Mouse (Mus musculus): Measurements from ENCODE around the gene Zfp940. TPM values are rescaled to one million over a fixed set of nuclear protein-coding genes. Genes with fewer than 3 reads are reported as not detected.
A peak's percentile ranks its signal among the peaks of the same experiment; 100 is the strongest.

The Zfp940 gene
- polyA plus RNA-seq, 1 experiment: 14.8 TPM

DNA sequence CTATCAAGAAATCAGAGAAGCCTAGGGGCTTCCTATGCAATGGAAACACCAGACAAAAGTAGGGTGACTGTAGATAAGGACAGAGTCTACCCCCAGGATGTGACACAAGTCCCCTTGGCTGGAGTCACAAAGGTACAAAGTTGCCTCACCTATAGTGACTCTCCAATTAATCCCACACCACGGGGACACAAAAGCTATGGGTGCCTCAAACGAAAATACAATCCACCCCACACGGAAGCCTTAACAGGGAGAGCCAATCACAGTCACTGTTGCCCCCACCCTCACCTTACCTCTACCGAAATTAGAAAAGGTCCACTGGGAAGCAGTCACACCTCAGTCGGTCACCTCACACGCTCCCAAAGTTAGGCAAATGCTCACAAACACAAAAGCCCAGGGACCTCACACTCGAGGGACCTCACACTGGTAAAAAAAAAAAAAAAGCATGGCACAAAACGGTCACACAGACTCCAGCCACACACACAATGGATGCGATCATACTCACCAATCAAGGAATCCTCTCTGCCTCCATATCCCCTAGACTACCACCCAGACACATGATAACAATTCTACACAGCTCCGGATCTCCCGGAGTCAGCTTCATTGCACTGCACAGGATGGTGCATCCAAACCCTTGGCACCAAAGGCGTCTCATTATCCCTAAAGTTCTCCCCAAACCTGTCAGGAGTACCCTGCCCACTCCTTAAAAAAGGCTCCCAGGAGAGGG, 38.2 kb downstream of the Zfp940 start:
- Histone ChIP-seq H3K4me1 (ENCODE audit: control insufficient read depth, insufficient read depth, low read length) (peaks cover 2% of the 10 kb centered on the region; the same call in 1 of the 2 replicates), H3K27ac (ENCODE audit: insufficient read depth, low read length) (no peak overlapping the region), H3K4me3 (ENCODE audit: insufficient read depth, low read length) (peak overlapping the region; percentile 81)
- TF ChIP-seq POLR2A (IDR thresholded peaks at IDR 0.05; ENCODE audit: extremely low read depth, insufficient read depth, low read length) (no peak), CTCF (IDR thresholded peaks at IDR 0.05; ENCODE audit: extremely low read depth, insufficient read depth, low read length) (no peak)

DNA sequence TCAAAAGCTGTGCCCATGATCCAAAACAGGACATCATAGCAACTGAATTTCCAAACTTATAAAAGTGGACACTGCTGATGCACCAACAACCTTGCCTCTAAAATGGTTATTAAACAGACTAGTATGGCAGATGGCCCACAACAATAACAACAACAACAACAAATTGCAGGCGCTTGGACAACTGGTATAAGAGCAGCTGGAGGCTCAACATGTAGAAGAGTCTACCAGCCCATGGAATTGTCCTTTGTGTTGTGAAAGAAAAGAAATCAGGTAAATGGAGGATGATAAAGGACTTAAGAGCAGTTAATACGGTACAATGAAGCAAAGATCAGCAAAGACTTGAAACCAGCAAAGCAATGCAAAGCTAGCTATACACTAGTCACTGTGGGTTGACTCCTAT, 39.1 kb downstream of the Zfp940 start:
- TF ChIP-seq CTCF (IDR thresholded peaks at IDR 0.05; ENCODE audit: extremely low read depth, insufficient read depth, low read length) (no peak), POLR2A (IDR thresholded peaks at IDR 0.05; ENCODE audit: extremely low read depth, insufficient read depth, low read length) (no peak)
- no peak overlapping the region for H3K27ac ChIP-seq (ENCODE audit: insufficient read depth, low read length)
- no peak overlapping the region for H3K4me3 ChIP-seq (ENCODE audit: insufficient read depth, low read length)
- H3K4me1 ChIP-seq (ENCODE audit: control insufficient read depth, insufficient read depth, low read length): peaks cover 2% of the 10 kb centered on the region; the same call in 1 of the 2 replicates

DNA sequence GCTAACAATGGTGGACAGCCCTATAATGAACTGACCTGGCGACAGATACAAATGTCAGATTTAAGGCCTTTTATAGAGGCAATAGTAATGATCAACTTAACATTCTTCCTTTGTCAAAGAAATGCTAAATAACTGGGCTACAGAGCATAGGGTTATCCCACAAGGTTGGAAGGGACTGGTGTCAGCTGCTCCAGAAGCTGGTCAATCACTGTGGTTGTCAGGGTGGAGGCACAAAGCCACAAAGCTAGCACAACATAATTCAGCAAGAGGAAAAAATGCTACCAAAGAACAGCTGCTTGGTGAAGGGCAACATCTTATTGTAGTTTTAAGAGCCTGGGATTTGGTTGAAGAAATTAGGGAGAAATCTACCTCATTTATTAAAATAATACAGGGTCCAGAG, 41.2 kb downstream of the Zfp940 start:
- Histone ChIP-seq H3K4me3 (ENCODE audit: insufficient read depth, low read length) (no peak overlapping the region), H3K27ac (ENCODE audit: insufficient read depth, low read length) (no peak overlapping the region), H3K4me1 (ENCODE audit: control insufficient read depth, insufficient read depth, low read length) (peaks cover 2% of the 10 kb centered on the region; the same call in 1 of the 2 replicates)
- TF ChIP-seq CTCF (IDR thresholded peaks at IDR 0.05; ENCODE audit: extremely low read depth, insufficient read depth, low read length) (no peak), POLR2A (IDR thresholded peaks at IDR 0.05; ENCODE audit: extremely low read depth, insufficient read depth, low read length) (no peak)

DNA sequence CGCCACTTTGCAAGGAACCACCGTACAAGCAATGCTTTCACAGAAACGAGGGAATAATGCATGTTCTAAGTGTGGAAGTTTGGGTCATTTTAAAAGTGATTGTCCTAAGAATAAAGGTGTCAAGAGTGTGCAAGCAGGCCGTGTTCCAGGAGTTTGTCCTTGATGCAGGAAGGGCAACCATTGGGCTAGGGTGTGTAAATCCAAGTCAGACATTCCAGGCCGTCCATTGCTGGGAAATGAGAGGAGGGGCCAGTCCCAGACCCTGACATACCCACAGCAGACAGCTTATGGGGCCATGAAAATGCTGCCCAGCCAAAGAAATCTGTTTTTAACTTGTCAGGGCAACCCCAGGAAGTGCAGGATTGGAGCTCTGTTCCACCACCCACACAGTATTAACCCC, 46.4 kb downstream of the Zfp940 start:
- TF ChIP-seq POLR2A (IDR thresholded peaks at IDR 0.05; ENCODE audit: extremely low read depth, insufficient read depth, low read length) (no peak), CTCF (IDR thresholded peaks at IDR 0.05; ENCODE audit: extremely low read depth, insufficient read depth, low read length) (no peak)
- no peak overlapping the region for H3K4me3 ChIP-seq (ENCODE audit: insufficient read depth, low read length)
- H3K27ac ChIP-seq (ENCODE audit: insufficient read depth, low read length): no peak overlapping the region
- H3K4me1 ChIP-seq (ENCODE audit: control insufficient read depth, insufficient read depth, low read length): no peaks in the 10 kb centered on the region

DNA sequence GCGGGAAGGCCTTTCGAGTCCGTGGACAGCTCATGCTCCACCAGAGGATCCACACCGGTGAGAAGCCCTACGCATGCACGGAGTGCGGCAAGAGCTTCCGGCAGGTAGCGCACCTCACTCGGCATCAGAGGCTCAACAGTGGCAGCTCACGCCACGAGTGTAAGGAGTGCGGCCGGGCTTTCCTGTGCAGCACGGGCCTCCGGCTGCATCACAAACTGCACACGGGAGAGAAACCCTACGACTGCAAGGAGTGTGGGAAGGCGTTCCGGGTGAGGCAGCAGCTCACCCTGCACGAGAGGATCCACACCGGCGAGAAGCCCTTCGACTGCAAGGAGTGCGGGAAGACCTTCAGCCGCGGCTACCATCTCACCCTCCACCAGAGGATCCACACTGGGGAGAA, 60.6 kb downstream of the Zfp940 start:
- TF ChIP-seq POLR2A (IDR thresholded peaks at IDR 0.05; ENCODE audit: extremely low read depth, insufficient read depth, low read length) (no peak), CTCF (IDR thresholded peaks at IDR 0.05; ENCODE audit: extremely low read depth, insufficient read depth, low read length) (no peak)
- Histone ChIP-seq H3K4me1 (ENCODE audit: control insufficient read depth, insufficient read depth, low read length) (no peaks in the 10 kb centered on the region), H3K27ac (ENCODE audit: insufficient read depth, low read length) (no peak overlapping the region), H3K4me3 (ENCODE audit: insufficient read depth, low read length) (no peak overlapping the region)

DNA sequence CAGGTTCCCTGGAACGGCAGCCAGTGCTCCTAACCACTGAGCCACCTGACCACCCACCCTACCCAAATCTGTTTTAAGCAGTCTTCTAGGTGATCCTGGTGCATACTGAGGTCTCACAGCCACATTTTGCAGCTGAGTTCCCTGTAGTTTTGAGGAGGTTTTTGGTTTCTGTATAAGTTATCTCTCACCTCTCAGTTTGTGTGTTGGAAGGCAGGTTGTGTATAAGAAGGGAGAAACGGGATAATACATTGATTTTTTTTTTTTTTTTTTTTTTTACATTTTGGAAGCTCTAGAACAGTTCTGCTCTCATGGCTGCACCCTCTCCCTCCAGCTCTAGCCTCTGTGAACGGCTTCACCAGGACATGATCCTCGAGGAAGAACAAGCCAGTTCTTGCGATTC, 67.6 kb downstream of the Zfp940 start:
- TF ChIP-seq CTCF (IDR thresholded peaks at IDR 0.05; ENCODE audit: extremely low read depth, insufficient read depth, low read length) (no peak), POLR2A (IDR thresholded peaks at IDR 0.05; ENCODE audit: extremely low read depth, insufficient read depth, low read length) (no peak)
- Histone ChIP-seq H3K4me1 (ENCODE audit: control insufficient read depth, insufficient read depth, low read length) (peaks cover 2% of the 10 kb centered on the region; the same call in 1 of the 2 replicates), H3K27ac (ENCODE audit: insufficient read depth, low read length) (no peak overlapping the region), H3K4me3 (ENCODE audit: insufficient read depth, low read length) (peak overlapping the region; percentile 79)

DNA sequence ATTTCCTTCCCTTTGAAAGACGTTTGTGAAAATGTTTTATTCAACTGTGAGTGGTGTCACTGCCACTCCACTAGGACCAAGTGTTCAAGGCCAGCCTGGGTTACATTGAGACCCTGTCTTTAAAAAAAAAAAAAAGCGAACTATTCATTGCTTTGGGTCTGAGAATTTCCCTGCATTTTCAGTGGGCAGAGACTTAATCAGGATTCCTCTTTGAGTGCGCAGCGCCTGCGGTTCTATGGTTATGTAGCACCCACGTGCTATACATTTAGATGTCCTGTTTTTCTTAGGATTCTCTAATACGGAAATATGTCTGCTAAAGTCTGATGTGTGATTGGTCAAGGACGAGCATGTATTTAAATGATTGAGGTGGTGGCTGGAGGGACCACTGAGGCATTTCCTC, 68.4 kb downstream of the Zfp940 start:
- H3K27ac ChIP-seq (ENCODE audit: insufficient read depth, low read length): no peak overlapping the region

DNA sequence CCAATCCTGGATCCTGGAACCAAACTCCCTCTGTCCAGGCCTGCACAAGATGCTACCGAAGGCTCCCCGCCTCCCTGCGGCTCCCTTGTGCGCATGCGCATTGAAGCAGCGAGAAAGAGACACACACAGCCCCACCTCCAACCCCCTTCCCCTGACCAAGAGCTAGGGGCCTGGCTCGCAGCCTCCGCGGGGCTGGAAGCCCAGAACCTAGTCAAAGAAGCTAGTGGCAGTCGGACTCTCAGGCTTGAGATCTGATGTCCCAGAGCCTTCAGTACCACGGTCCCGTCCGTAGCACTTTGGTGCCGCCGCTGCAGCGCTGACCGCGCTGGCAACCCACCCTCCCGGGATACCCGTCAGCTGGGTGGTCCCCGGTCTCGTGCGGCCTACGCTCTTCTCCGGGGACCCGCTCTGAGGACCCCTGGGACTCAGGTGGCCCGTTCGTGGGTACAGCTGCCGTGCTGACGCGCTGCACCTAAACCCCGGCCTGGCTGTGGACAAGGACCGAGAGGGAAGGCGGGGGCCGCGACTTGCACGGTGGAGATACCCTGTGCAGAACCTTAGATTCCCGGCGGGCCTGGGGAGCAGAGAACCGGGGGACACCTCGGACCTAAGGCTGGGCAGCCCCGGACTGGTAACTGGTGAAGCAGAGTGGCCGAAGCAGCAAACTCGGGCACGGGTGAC, 69.5 kb downstream of the Zfp940 start, which contains the start of gene Zfp30:
Gene Zfp30 (plus strand): TSS at position 128 of the 681 bp plus-strand sequence.
- H3K4me3 ChIP-seq (ENCODE audit: insufficient read depth, low read length): peak within 1 kb of the TSS; percentile 79
- peak within 1 kb of the TSS; percentile 70 for H3K27ac ChIP-seq (ENCODE audit: insufficient read depth, low read length)
- H3K4me1 ChIP-seq (ENCODE audit: control insufficient read depth, insufficient read depth, low read length): peaks cover 2% of the 10 kb centered on the region; the same call in 1 of the 2 replicates
- TF ChIP-seq POLR2A (IDR thresholded peaks at IDR 0.05; ENCODE audit: extremely low read depth, insufficient read depth, low read length) (peak; percentile 79; the same call in 1 of the 2 replicates), CTCF (IDR thresholded peaks at IDR 0.05; ENCODE audit: extremely low read depth, insufficient read depth, low read length) (no peak)

More for the DNA sequence above, 68.4 kb downstream of the Zfp940 start:
- Histone ChIP-seq H3K4me1 (ENCODE audit: control insufficient read depth, insufficient read depth, low read length) (peaks cover 2% of the 10 kb centered on the region; the same call in 1 of the 2 replicates), H3K4me3 (ENCODE audit: insufficient read depth, low read length) (peak overlapping the region; percentile 79)
- TF ChIP-seq POLR2A (IDR thresholded peaks at IDR 0.05; ENCODE audit: extremely low read depth, insufficient read depth, low read length) (0 out of 2 replicates have a peak, but pooled peaks have one; percentile 20), CTCF (IDR thresholded peaks at IDR 0.05; ENCODE audit: extremely low read depth, insufficient read depth, low read length) (no peak)

Other genes with a start within 250 kb of the Zfp940 start
- gene Catsperg2, start 126.6 kb downstream of the Zfp940 start, polyA plus RNA-seq (2012; rRNA removed): 0.08 TPM in 2 replicates
- 9.2 and 9.6 TPM in 2 replicates for gene Zfp84, start 85.1 kb downstream of the Zfp940 start, polyA plus RNA-seq (2012; rRNA removed)
- gene Zfp30, start 69.7 kb downstream of the Zfp940 start, polyA plus RNA-seq (2012; rRNA removed): 8.2 and 8.6 TPM in 2 replicates
- 8.3 and 9.8 TPM in 2 replicates for gene Zfp790, start 37.6 kb downstream of the Zfp940 start, polyA plus RNA-seq (2012; rRNA removed)
- gene Zfp420, start 6.3 kb upstream of the Zfp940 start, polyA plus RNA-seq (2012; rRNA removed): 13.1 and 14.1 TPM in 2 replicates
- gene Zfp27, start 52.9 kb upstream of the Zfp940 start, polyA plus RNA-seq (2012; rRNA removed): 12.0 and 12.5 TPM in 2 replicates
- 9.2 and 9.5 TPM in 2 replicates for gene Zfp383, start 54.6 kb upstream of the Zfp940 start, polyA plus RNA-seq (2012; rRNA removed)
- gene Zfp74, start 100.4 kb upstream of the Zfp940 start, polyA plus RNA-seq (2012; rRNA removed): 12.5 and 13.1 TPM in 2 replicates
- 2.1 and 3.0 TPM in 2 replicates for gene Zfp568, start 130.3 kb upstream of the Zfp940 start, polyA plus RNA-seq (2012; rRNA removed)
- gene Zfp14, start 197.7 kb upstream of the Zfp940 start, polyA plus RNA-seq (2012; rRNA removed): 13.8 and 14.2 TPM in 2 replicates
- 2.3 and 2.5 TPM in 2 replicates for gene Zfp82, start 219.2 kb upstream of the Zfp940 start, polyA plus RNA-seq (2012; rRNA removed)
- gene Gm26920, start 236.7 kb upstream of the Zfp940 start, polyA plus RNA-seq (2012; rRNA removed): 0.44 and 0.50 TPM in 2 replicates
- 6.0 and 7.0 TPM in 2 replicates for gene Zfp566, start 236.9 kb upstream of the Zfp940 start, polyA plus RNA-seq (2012; rRNA removed)
- gene Zfp260, start 241.1 kb upstream of the Zfp940 start, polyA plus RNA-seq (2012; rRNA removed): 42.8 and 44.9 TPM in 2 replicates